Mouse (Mus musculus) 3T3-L1 (cell line): ENCODE measurements around the gene Ttbk2.

Experiments
- DNase-seq: peaks from one replicate; pipeline ENCODE4 v3.0.0-alpha.2; 2015; ENCODE audit warnings: low read depth, low spot score

Gene Ttbk2

GRCm38 (mm10) chr2:120748041-120748440, 102.4 kb downstream of the Ttbk2 start:
- no peak for DNase-seq

- no peak for DNase-seq
Observed at GRCm38 (mm10) chr2:120745496-120745895, 104.9 kb downstream of the Ttbk2 start.

GRCm38 (mm10) chr2:120731877-120732530, 118.4 kb downstream of the Ttbk2 start:
- peak; percentile 43 for DNase-seq

- DNase-seq, result peak; percentile 95
Observed at GRCm38 (mm10) chr2:120731167-120731862, 119.1 kb downstream of the Ttbk2 start.

GRCm38 (mm10) chr2:120730639-120731166, 119.7 kb downstream of the Ttbk2 start:
- peak; percentile 46 for DNase-seq

GRCm38 (mm10) chr2:120729775-120730585, 120.4 kb downstream of the Ttbk2 start:
- peak; percentile 26 for DNase-seq

GRCm38 (mm10) chr2:120724176-120724575, 126.2 kb downstream of the Ttbk2 start:
- DNase-seq, result no peak

GRCm38 (mm10) chr2:120723621-120724020, 126.8 kb downstream of the Ttbk2 start:
- DNase-seq, result no peak

- DNase-seq, result no peak
Observed at GRCm38 (mm10) chr2:120722491-120722890, 127.9 kb downstream of the Ttbk2 start.

- no peak for DNase-seq
Observed at GRCm38 (mm10) chr2:120721911-120722310, 128.5 kb downstream of the Ttbk2 start.

- DNase-seq, result no peak
Observed at GRCm38 (mm10) chr2:120720821-120721220, 129.6 kb downstream of the Ttbk2 start.

- DNase-seq, result no peak
Observed at GRCm38 (mm10) chr2:120718496-120718895, 131.9 kb downstream of the Ttbk2 start.

- no peak for DNase-seq
Observed at GRCm38 (mm10) chr2:120713441-120713840, 137.0 kb downstream of the Ttbk2 start.

GRCm38 (mm10) chr2:120710948-120711347, 139.5 kb downstream of the Ttbk2 start:
- no peak for DNase-seq

- no peak for DNase-seq
Observed at GRCm38 (mm10) chr2:120710154-120710553, 140.2 kb downstream of the Ttbk2 start.

- no peak for DNase-seq
Observed at GRCm38 (mm10) chr2:120707041-120707440, 143.4 kb downstream of the Ttbk2 start.

- no peak for DNase-seq
Observed at GRCm38 (mm10) chr2:120702675-120703074, 147.7 kb downstream of the Ttbk2 start.

- DNase-seq, result no peak
Observed at GRCm38 (mm10) chr2:120700379-120700885, 150.0 kb downstream of the Ttbk2 start.

GRCm38 (mm10) chr2:120697767-120698166, 152.6 kb downstream of the Ttbk2 start:
- no peak for DNase-seq
